17 mouse cellular contexts compared by ENCODE assay signal in the genomic region with DNA sequence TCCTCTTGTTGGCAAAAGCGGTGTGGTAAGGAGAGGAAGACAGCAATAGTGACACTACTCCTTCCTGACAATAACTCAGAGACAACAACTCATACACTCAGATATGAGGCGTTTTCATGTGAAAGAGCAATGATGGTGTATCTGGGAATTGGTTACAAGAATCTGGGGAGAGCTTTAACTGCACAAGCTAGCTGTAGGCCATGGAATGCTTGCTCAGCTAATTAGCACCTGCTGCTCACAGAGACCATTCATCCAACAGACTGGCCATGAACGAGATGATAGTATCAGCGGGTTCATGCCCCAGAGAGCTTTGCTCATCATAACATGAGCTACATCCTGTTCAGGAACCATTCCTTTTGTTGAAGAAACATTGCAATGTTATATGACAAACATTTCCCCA. TPM values are rescaled to one million over a fixed set of nuclear protein-coding genes. Genes with fewer than 3 reads are reported as not detected.
DNase-seq lines count a peak whose midpoint lies in the region; ATAC-seq and TF ChIP-seq lines count a peak whose summit lies in the region.
"Had no signal": no experiment of that assay in that cellular context is flagged by ENCODE, and none has a peak within 500 bp of the region (broad histone marks: within the 10 kb centered on the region; RNA-seq: fewer than 3 reads in every experiment).

No protein-coding gene starts in this region.

- H3K4me2 ChIP-seq in liver, embryonic 13.5 days = peak overlapping the region; percentile 86; the same call in 1 of the 2 replicates
- peak overlapping the region; percentile 77 for H3K4me2 ChIP-seq in intestine, postnatal 0 days (replicated peaks; ENCODE audit: low read depth)
- peak overlapping the region; percentile 89 for H3K4me2 ChIP-seq in stomach, embryonic 16.5 days (ENCODE audit: low read depth, low read length)
- H3K4me2 ChIP-seq in midbrain, embryonic 11.5 days = no peak overlapping the region
- H3K4me2 ChIP-seq: forebrain, embryonic 13.5 days; neural tube, embryonic 12.5 days had no signal

- peaks cover 54% of the 10 kb centered on the region for H3K4me1 ChIP-seq in liver, embryonic 13.5 days (replicated peaks)
- H3K4me1 ChIP-seq in intestine, postnatal 0 days (replicated peaks; ENCODE audit: control insufficient read depth, insufficient read depth, low read length) = peaks cover 12% of the 10 kb centered on the region; the same call in 1 of the 2 replicates
- peaks cover 37% of the 10 kb centered on the region for H3K4me1 ChIP-seq in stomach, embryonic 16.5 days (ENCODE audit: control insufficient read depth, insufficient read depth, low read length)
- H3K4me1 ChIP-seq in midbrain, embryonic 11.5 days (ENCODE audit: control insufficient read depth, insufficient read depth, low read length) = peaks cover 18% of the 10 kb centered on the region

- peak; percentile 27 for DNase-seq in CD4-positive, CD25-positive, alpha-beta regulatory T cell, adult 2 months (ENCODE audit: low read depth, low spot score)
- DNase-seq in liver, embryonic 13.5 days = no peak
- DNase-seq in liver = no peak
- DNase-seq in neural tube, embryonic 10.5 days (ENCODE audit: extremely low spot score, low spot score) = no peak
- DNase-seq in midbrain, embryonic 11.5 days (ENCODE audit: low spot score, missing footprints) = no peak
- DNase-seq: cerebellum, adult 9-11 months; lung, postnatal 10 days; thymus, postnatal 36 days had no signal

- H3K36me3 ChIP-seq in liver, embryonic 13.5 days = peaks cover 67% of the 10 kb centered on the region
- H3K36me3 ChIP-seq in intestine, postnatal 0 days (ENCODE audit: control insufficient read depth, insufficient read depth) = peaks cover 42% of the 10 kb centered on the region
- H3K36me3 ChIP-seq in stomach, embryonic 16.5 days (ENCODE audit: control insufficient read depth, insufficient read depth, low read length) = peaks cover 21% of the 10 kb centered on the region
- peaks cover 14% of the 10 kb centered on the region for H3K36me3 ChIP-seq in midbrain, embryonic 11.5 days (ENCODE audit: control insufficient read depth, insufficient read depth, low read length)

- ATAC-seq in CD4-positive, CD25-positive, alpha-beta regulatory T cell, adult 4 months = no peak
- no peak for ATAC-seq in liver, embryonic 13.5 days (ENCODE audit: low read depth)
- no peak for ATAC-seq in intestine, postnatal 0 days
- no peak for ATAC-seq in stomach, embryonic 16.5 days (ENCODE audit: insufficient read depth, low FRiP score)
- ATAC-seq in midbrain, embryonic 11.5 days (ENCODE audit: low FRiP score) = no peak
- ATAC-seq: forebrain, embryonic 13.5 days; midbrain, embryonic 16.5 days; Patski had no signal

- WGBS in liver, embryonic 13.5 days (ENCODE audit: insufficient replicate concordance) = 79% methylated on average over 4 of the region's 4 CpGs
- 44% methylated on average over 4 of the region's 4 CpGs for WGBS in intestine, postnatal 0 days
- 68% methylated on average over 4 of the region's 4 CpGs for WGBS in stomach, embryonic 16.5 days
- 82% methylated on average over 4 of the region's 4 CpGs for WGBS in midbrain, embryonic 11.5 days

- H3K9ac ChIP-seq in liver, embryonic 13.5 days = peak overlapping the region; percentile 99; the same call in 1 of the 2 replicates
- H3K9ac ChIP-seq in intestine, postnatal 0 days (ENCODE audit: low read depth, low read length) = peak overlapping the region; percentile 27; the same call in 1 of the 2 replicates
- H3K9ac ChIP-seq in stomach, embryonic 16.5 days (ENCODE audit: low read length) = no peak overlapping the region
- no peak overlapping the region for H3K9ac ChIP-seq in midbrain, embryonic 11.5 days (ENCODE audit: low read length)
- H3K9ac ChIP-seq: neural tube, embryonic 12.5 days had no signal

- H3K27ac ChIP-seq in liver, embryonic 13.5 days = peak overlapping the region; percentile 99; the same call in 1 of the 2 replicates
- H3K27ac ChIP-seq in intestine, postnatal 0 days (ENCODE audit: low read depth, low read length) = no peak overlapping the region
- peak overlapping the region; percentile 88 for H3K27ac ChIP-seq in stomach, embryonic 16.5 days (ENCODE audit: low read length)
- no peak overlapping the region for H3K27ac ChIP-seq in midbrain, embryonic 11.5 days (ENCODE audit: low read depth, low read length)
- H3K27ac ChIP-seq: forebrain, embryonic 13.5 days; limb, embryonic 10.5 days; neural tube, embryonic 12.5 days had no signal

- H3K9me3 ChIP-seq in liver, embryonic 13.5 days (replicated peaks) = no peaks in the 10 kb centered on the region
- H3K9me3 ChIP-seq in intestine, postnatal 0 days (ENCODE audit: control insufficient read depth) = no peaks in the 10 kb centered on the region
- no peaks in the 10 kb centered on the region for H3K9me3 ChIP-seq in stomach, embryonic 16.5 days (replicated peaks; ENCODE audit: control insufficient read depth, low read length)
- no peaks in the 10 kb centered on the region for H3K9me3 ChIP-seq in midbrain, embryonic 11.5 days (ENCODE audit: control insufficient read depth, low read length)
- H3K9me3 ChIP-seq: forebrain, embryonic 13.5 days; limb, embryonic 10.5 days; megakaryocyte, embryonic 14.5 days; neural tube, embryonic 12.5 days had no signal

- 0 out of 2 replicates have a peak overlapping the region, but pooled peaks have one; percentile 97 for H3K4me3 ChIP-seq in liver, embryonic 13.5 days (replicated peaks)
- no peak overlapping the region for H3K4me3 ChIP-seq in intestine, postnatal 0 days (ENCODE audit: low read depth, low read length)
- H3K4me3 ChIP-seq in stomach, embryonic 16.5 days (replicated peaks; ENCODE audit: low read length) = no peak overlapping the region
- H3K4me3 ChIP-seq in midbrain, embryonic 11.5 days (ENCODE audit: low read depth, low read length) = no peak overlapping the region
- H3K4me3 ChIP-seq: forebrain, embryonic 13.5 days; limb, embryonic 10.5 days; megakaryocyte, embryonic 14.5 days; neural tube, embryonic 12.5 days had no signal

- H3K27me3 ChIP-seq in liver, embryonic 13.5 days = no peaks in the 10 kb centered on the region
- no peaks in the 10 kb centered on the region for H3K27me3 ChIP-seq in intestine, postnatal 0 days (replicated peaks; ENCODE audit: control insufficient read depth, insufficient read depth, low read length)
- H3K27me3 ChIP-seq in stomach, embryonic 16.5 days (ENCODE audit: control insufficient read depth, insufficient read depth, low read length) = no peaks in the 10 kb centered on the region
- no peaks in the 10 kb centered on the region for H3K27me3 ChIP-seq in midbrain, embryonic 11.5 days (ENCODE audit: control insufficient read depth, insufficient read depth, low read length)
- H3K27me3 ChIP-seq: forebrain, embryonic 13.5 days; megakaryocyte, embryonic 14.5 days; neural tube, embryonic 12.5 days; Patski had no signal

- TF ChIP-seq CTCF in intestine, postnatal 0 days (IDR thresholded peaks at IDR 0.05; ENCODE audit: low read depth) = no peak

RNA-seq across cellular contexts. Expression of a gene that starts 4.0 kb away (rescaled TPM):
- 10 to 100 TPM; 20.2 to 23.1 TPM for polyA plus RNA-seq in CD4-positive, CD25-positive, alpha-beta regulatory T cell, adult 4 months (2017; shearing (Covaris generic))
- 13.6 and 19.5 TPM in 2 replicates for polyA plus RNA-seq in liver, embryonic 13.5 days (2015; fragmentation: Nextera tagmentation; extraction: Ambion mirVana)
- polyA plus RNA-seq in intestine, postnatal 0 days (2015; fragmentation: Nextera tagmentation; extraction: Ambion mirVana) = 54.4 and 55.4 TPM in 2 replicates
- polyA plus RNA-seq in stomach, embryonic 16.5 days (2015; fragmentation: Nextera tagmentation; extraction: Ambion mirVana) = 19.6 and 21.8 TPM in 2 replicates
- polyA plus RNA-seq in midbrain, embryonic 11.5 days (2014; fragmentation: Nextera tagmentation; extraction: Ambion mirVana) = 31.5 and 35.3 TPM in 2 replicates

RNA-seq across cellular contexts. Expression of a gene that starts 4.1 kb away (rescaled TPM):
- polyA plus RNA-seq in CD4-positive, CD25-positive, alpha-beta regulatory T cell, adult 4 months (2017; shearing (Covaris generic)) = 10 to 100 TPM in 1 of 2 experiments, 1 to 10 TPM in 1; 9.4 to 11.9 TPM
- 3.3 and 3.5 TPM in 2 replicates for polyA plus RNA-seq in liver, embryonic 13.5 days (2015; fragmentation: Nextera tagmentation; extraction: Ambion mirVana)
- polyA plus RNA-seq in intestine, postnatal 0 days (2015; fragmentation: Nextera tagmentation; extraction: Ambion mirVana) = 7.5 and 10.5 TPM in 2 replicates
- polyA plus RNA-seq in stomach, embryonic 16.5 days (2015; fragmentation: Nextera tagmentation; extraction: Ambion mirVana) = 6.7 and 8.2 TPM in 2 replicates
- 6.4 and 7.2 TPM in 2 replicates for polyA plus RNA-seq in midbrain, embryonic 11.5 days (2014; fragmentation: Nextera tagmentation; extraction: Ambion mirVana)

RNA-seq across cellular contexts. Expression of a gene that starts 12.0 kb away (rescaled TPM):
- 10 to 100 TPM; 23.8 to 25.2 TPM for polyA plus RNA-seq in CD4-positive, CD25-positive, alpha-beta regulatory T cell, adult 4 months (2017; shearing (Covaris generic))
- polyA plus RNA-seq in liver, embryonic 13.5 days (2015; fragmentation: Nextera tagmentation; extraction: Ambion mirVana) = 3.0 and 3.1 TPM in 2 replicates
- 3.5 and 3.6 TPM in 2 replicates for polyA plus RNA-seq in intestine, postnatal 0 days (2015; fragmentation: Nextera tagmentation; extraction: Ambion mirVana)
- 9.2 and 9.9 TPM in 2 replicates for polyA plus RNA-seq in stomach, embryonic 16.5 days (2015; fragmentation: Nextera tagmentation; extraction: Ambion mirVana)
- 6.2 and 6.6 TPM in 2 replicates for polyA plus RNA-seq in midbrain, embryonic 11.5 days (2014; fragmentation: Nextera tagmentation; extraction: Ambion mirVana)

RNA-seq across cellular contexts. Expression of a gene that starts 54.0 kb away (rescaled TPM):
- polyA plus RNA-seq in CD4-positive, CD25-positive, alpha-beta regulatory T cell, adult 4 months (2017; shearing (Covaris generic)) = 10 to 100 TPM; 11.2 to 13.0 TPM
- polyA plus RNA-seq in liver, embryonic 13.5 days (2015; fragmentation: Nextera tagmentation; extraction: Ambion mirVana) = 1.8 and 2.2 TPM in 2 replicates
- polyA plus RNA-seq in intestine, postnatal 0 days (2015; fragmentation: Nextera tagmentation; extraction: Ambion mirVana) = 8.1 and 8.2 TPM in 2 replicates
- polyA plus RNA-seq in stomach, embryonic 16.5 days (2015; fragmentation: Nextera tagmentation; extraction: Ambion mirVana) = 6.7 TPM in 2 replicates
- polyA plus RNA-seq in midbrain, embryonic 11.5 days (2014; fragmentation: Nextera tagmentation; extraction: Ambion mirVana) = 7.5 and 9.4 TPM in 2 replicates

Comparison
In these comparisons a context has a peak if more than half of its experiments do, and no peak if none do; other contexts are left out.
1. H3K27ac ChIP-seq: peak in liver, embryonic 13.5 days (single experiment) and stomach, embryonic 16.5 days (single experiment); none in intestine, postnatal 0 days (single experiment) and midbrain, embryonic 11.5 days (single experiment).
2. H3K9ac ChIP-seq: peak in liver, embryonic 13.5 days (single experiment) and intestine, postnatal 0 days (single experiment); none in stomach, embryonic 16.5 days (single experiment) and midbrain, embryonic 11.5 days (single experiment).